Comparison of ENCODE assay signal across 9 mouse cellular contexts in genomic region chr1:183442015-183442774, GRCm38 (mm10). TPM values are rescaled to one million over a fixed set of nuclear protein-coding genes. Genes with fewer than 3 reads are reported as not detected.
DNase-seq lines count a peak whose midpoint lies in the region; ATAC-seq and TF ChIP-seq lines count a peak whose summit lies in the region.
"Had no signal": no experiment of that assay in that cellular context is flagged by ENCODE, and none has a peak within 500 bp of the region (broad histone marks: within the 10 kb centered on the region; RNA-seq: fewer than 3 reads in every experiment).

No protein-coding gene starts in this region.

- TF ChIP-seq CTCF in stomach, postnatal 0 days (IDR thresholded peaks at IDR 0.05; ENCODE audit: low read depth): peak; percentile 97

- H3K9me3 ChIP-seq in embryonic facial prominence, embryonic 14.5 days (ENCODE audit: control insufficient read depth, low read length): 0 out of 2 replicates have a peak, but pooled peaks cover 3% of the 10 kb centered on the region
- no peaks in the 10 kb centered on the region for H3K9me3 ChIP-seq in heart, embryonic 11.5 days (replicated peaks; ENCODE audit: control insufficient read depth, low read length)
- H3K9me3 ChIP-seq in liver, embryonic 13.5 days (replicated peaks): 0 out of 2 replicates have a peak, but pooled peaks cover 6% of the 10 kb centered on the region
- H3K9me3 ChIP-seq in neural tube, embryonic 12.5 days: no peaks in the 10 kb centered on the region
- H3K9me3 ChIP-seq in stomach, postnatal 0 days (ENCODE audit: control insufficient read depth, low read length): no peaks in the 10 kb centered on the region

- H3K4me2 ChIP-seq in embryonic facial prominence, embryonic 14.5 days (ENCODE audit: low read depth, low read length): peak overlapping the region; percentile 18; the same call in 1 of the 2 replicates
- H3K4me2 ChIP-seq in heart, embryonic 11.5 days: peak overlapping the region; percentile 34
- no peak overlapping the region for H3K4me2 ChIP-seq in liver, embryonic 13.5 days
- no peak overlapping the region for H3K4me2 ChIP-seq in neural tube, embryonic 12.5 days (replicated peaks)
- no peak overlapping the region for H3K4me2 ChIP-seq in stomach, postnatal 0 days (replicated peaks; ENCODE audit: low read depth)

- 21% methylated on average over 19 of the region's 19 CpGs for WGBS in embryonic facial prominence, embryonic 14.5 days
- WGBS in heart, embryonic 11.5 days (ENCODE audit: insufficient replicate concordance): 21% methylated on average over 19 of the region's 19 CpGs
- 26% methylated on average over 19 of the region's 19 CpGs for WGBS in liver, embryonic 13.5 days (ENCODE audit: insufficient replicate concordance)
- WGBS in neural tube, embryonic 12.5 days: 28% methylated on average over 19 of the region's 19 CpGs
- 21% methylated on average over 19 of the region's 19 CpGs for WGBS in stomach, postnatal 0 days

- H3K36me3 ChIP-seq in embryonic facial prominence, embryonic 14.5 days (ENCODE audit: control insufficient read depth, insufficient read depth, low read length): no peaks in the 10 kb centered on the region
- no peaks in the 10 kb centered on the region for H3K36me3 ChIP-seq in heart, embryonic 11.5 days (ENCODE audit: control insufficient read depth, insufficient read depth, low read length)
- H3K36me3 ChIP-seq in liver, embryonic 13.5 days: no peaks in the 10 kb centered on the region
- no peaks in the 10 kb centered on the region for H3K36me3 ChIP-seq in neural tube, embryonic 12.5 days
- no peaks in the 10 kb centered on the region for H3K36me3 ChIP-seq in stomach, postnatal 0 days (ENCODE audit: control insufficient read depth, insufficient read depth, low read length)

- ATAC-seq in embryonic facial prominence, embryonic 14.5 days (ENCODE audit: low read depth): peak; percentile 71
- ATAC-seq in heart, embryonic 11.5 days (replicated peaks; ENCODE audit: insufficient number of reproducible peaks, low FRiP score, low TSS enrichment): no peak
- no peak for ATAC-seq in liver, embryonic 13.5 days (ENCODE audit: low read depth)
- peak; percentile 73; the same call in 1 of the 2 replicates for ATAC-seq in neural tube, embryonic 12.5 days (ENCODE audit: low FRiP score, low read depth)
- peak; percentile 90 for ATAC-seq in stomach, postnatal 0 days (ENCODE audit: low FRiP score, low TSS enrichment)

- H3K9ac ChIP-seq in embryonic facial prominence, embryonic 14.5 days (ENCODE audit: low read depth, low read length): no peak overlapping the region
- H3K9ac ChIP-seq in heart, embryonic 11.5 days (ENCODE audit: low read depth, low read length): no peak overlapping the region
- H3K9ac ChIP-seq in liver, embryonic 13.5 days: no peak overlapping the region
- H3K9ac ChIP-seq in neural tube, embryonic 12.5 days: no peak overlapping the region
- H3K9ac ChIP-seq in stomach, postnatal 0 days (ENCODE audit: low read length): no peak overlapping the region

- TF ChIP-seq EP300 in stomach, postnatal 0 days (optimal IDR thresholded peaks at IDR 0.05): no peak

- H3K4me3 ChIP-seq in embryonic facial prominence, embryonic 14.5 days (ENCODE audit: low read depth, low read length): no peak overlapping the region
- H3K4me3 ChIP-seq in heart, embryonic 11.5 days (ENCODE audit: low read depth, low read length): no peak overlapping the region
- H3K4me3 ChIP-seq in liver, embryonic 13.5 days (replicated peaks): no peak overlapping the region
- H3K4me3 ChIP-seq in neural tube, embryonic 12.5 days: no peak overlapping the region
- no peak overlapping the region for H3K4me3 ChIP-seq in stomach, postnatal 0 days (ENCODE audit: low read depth, low read length)
- H3K4me3 ChIP-seq: erythroblast, embryonic 14.5 days had no signal

- H3K27me3 ChIP-seq in embryonic facial prominence, embryonic 14.5 days (replicated peaks; ENCODE audit: control insufficient read depth, insufficient read depth, low read length): no peaks in the 10 kb centered on the region
- H3K27me3 ChIP-seq in heart, embryonic 11.5 days (ENCODE audit: control insufficient read depth, insufficient read depth, low read length): no peaks in the 10 kb centered on the region
- H3K27me3 ChIP-seq in liver, embryonic 13.5 days: no peaks in the 10 kb centered on the region
- H3K27me3 ChIP-seq in neural tube, embryonic 12.5 days (replicated peaks): no peaks in the 10 kb centered on the region
- no peaks in the 10 kb centered on the region for H3K27me3 ChIP-seq in stomach, postnatal 0 days (ENCODE audit: control insufficient read depth, insufficient read depth, low read length)

- no peaks in the 10 kb centered on the region; the same call in 1 of the 2 replicates for H3K4me1 ChIP-seq in embryonic facial prominence, embryonic 14.5 days (ENCODE audit: control insufficient read depth, insufficient read depth, low read length)
- H3K4me1 ChIP-seq in heart, embryonic 11.5 days (ENCODE audit: control insufficient read depth, insufficient read depth, low read length): no peaks in the 10 kb centered on the region
- H3K4me1 ChIP-seq in liver, embryonic 13.5 days (replicated peaks): peaks cover 5% of the 10 kb centered on the region; the same call in 1 of the 2 replicates
- no peaks in the 10 kb centered on the region for H3K4me1 ChIP-seq in neural tube, embryonic 12.5 days
- H3K4me1 ChIP-seq in stomach, postnatal 0 days (replicated peaks; ENCODE audit: control insufficient read depth, insufficient read depth): no peaks in the 10 kb centered on the region

- H3K27ac ChIP-seq in embryonic facial prominence, embryonic 14.5 days (replicated peaks; ENCODE audit: low read depth, low read length): no peak overlapping the region
- no peak overlapping the region for H3K27ac ChIP-seq in heart, embryonic 11.5 days (ENCODE audit: low read depth, low read length)
- H3K27ac ChIP-seq in liver, embryonic 13.5 days: no peak overlapping the region
- no peak overlapping the region for H3K27ac ChIP-seq in neural tube, embryonic 12.5 days
- H3K27ac ChIP-seq in stomach, postnatal 0 days (replicated peaks): no peak overlapping the region

- DNase-seq in CD4-positive helper T cell, adult 2 months (ENCODE audit: low read depth, low spot score): peak; percentile 72
- DNase-seq in adrenal gland, postnatal 4 days (ENCODE audit: low spot score in 2 of 2): peak; percentile 38 to 56
- DNase-seq in embryonic facial prominence, embryonic 14.5 days (ENCODE audit: low spot score): peak; percentile 92
- peak; percentile 88 for DNase-seq in kidney, postnatal 10 days
- DNase-seq in liver, embryonic 13.5 days: peak; percentile 36
- DNase-seq in stomach, postnatal 0 days (ENCODE audit: low spot score): peak; percentile 89

RNA-seq across cellular contexts. Expression of gene Hhipl2, which starts 24.2 kb away (rescaled TPM):
- total RNA-seq in adrenal gland, postnatal 4 days (2021): under 1 TPM in 1 of 2 experiments, not detected in 1; 0.73 TPM
- 0.08 and 0.11 TPM in 2 replicates for polyA plus RNA-seq in embryonic facial prominence, embryonic 14.5 days (2014; fragmentation: Nextera tagmentation; extraction: Ambion mirVana)
- 0.27 and 0.42 TPM in 2 replicates for polyA plus RNA-seq in heart, embryonic 11.5 days (2014; fragmentation: Nextera tagmentation; extraction: Ambion mirVana)
- polyA plus RNA-seq in liver, embryonic 13.5 days (2015; fragmentation: Nextera tagmentation; extraction: Ambion mirVana): not detected in 2 replicates
- polyA plus RNA-seq in neural tube, embryonic 12.5 days (2016; fragmentation: Nextera tagmentation; extraction: Ambion mirVana): 0.22 and 0.28 TPM in 2 replicates
- polyA plus RNA-seq in stomach, postnatal 0 days (2015; fragmentation: Nextera tagmentation; extraction: Ambion mirVana): not detected in 2 replicates
- polyA plus RNA-seq: erythroblast, embryonic 14.5 days had no signal

RNA-seq across cellular contexts. Expression of gene Taf1a, which starts 53.4 kb away (rescaled TPM):
- 10 to 100 TPM; 15.9 to 16.6 TPM for total RNA-seq in adrenal gland, postnatal 4 days (2021)
- polyA plus RNA-seq in embryonic facial prominence, embryonic 14.5 days (2014; fragmentation: Nextera tagmentation; extraction: Ambion mirVana): 16.6 and 20.4 TPM in 2 replicates
- polyA plus RNA-seq in heart, embryonic 11.5 days (2014; fragmentation: Nextera tagmentation; extraction: Ambion mirVana): 14.7 and 14.8 TPM in 2 replicates
- 6.2 and 7.6 TPM in 2 replicates for polyA plus RNA-seq in liver, embryonic 13.5 days (2015; fragmentation: Nextera tagmentation; extraction: Ambion mirVana)
- polyA plus RNA-seq in neural tube, embryonic 12.5 days (2016; fragmentation: Nextera tagmentation; extraction: Ambion mirVana): 17.7 and 18.7 TPM in 2 replicates
- polyA plus RNA-seq in stomach, postnatal 0 days (2015; fragmentation: Nextera tagmentation; extraction: Ambion mirVana): 9.9 and 10.8 TPM in 2 replicates

Comparison
In these comparisons a context has a peak if more than half of its experiments do, and no peak if none do; other contexts are left out.
1. DNase-seq: peak in every context shown above with its lines; median percentile 92 in embryonic facial prominence, embryonic 14.5 days; 89 in stomach, postnatal 0 days; 88 in kidney, postnatal 10 days; 72 in CD4-positive helper T cell, adult 2 months; 47 in adrenal gland, postnatal 4 days; 36 in liver, embryonic 13.5 days.
2. ATAC-seq: peak in embryonic facial prominence, embryonic 14.5 days (single experiment), neural tube, embryonic 12.5 days (single experiment) and stomach, postnatal 0 days (single experiment); none in heart, embryonic 11.5 days (single experiment) and liver, embryonic 13.5 days (single experiment).
3. H3K4me2 ChIP-seq: peak in embryonic facial prominence, embryonic 14.5 days (single experiment) and heart, embryonic 11.5 days (single experiment); none in liver, embryonic 13.5 days (single experiment), neural tube, embryonic 12.5 days (single experiment) and stomach, postnatal 0 days (single experiment).